Mouse (Mus musculus): Measurements from ENCODE around the gene Nrg4.

Gene Nrg4

DNA sequence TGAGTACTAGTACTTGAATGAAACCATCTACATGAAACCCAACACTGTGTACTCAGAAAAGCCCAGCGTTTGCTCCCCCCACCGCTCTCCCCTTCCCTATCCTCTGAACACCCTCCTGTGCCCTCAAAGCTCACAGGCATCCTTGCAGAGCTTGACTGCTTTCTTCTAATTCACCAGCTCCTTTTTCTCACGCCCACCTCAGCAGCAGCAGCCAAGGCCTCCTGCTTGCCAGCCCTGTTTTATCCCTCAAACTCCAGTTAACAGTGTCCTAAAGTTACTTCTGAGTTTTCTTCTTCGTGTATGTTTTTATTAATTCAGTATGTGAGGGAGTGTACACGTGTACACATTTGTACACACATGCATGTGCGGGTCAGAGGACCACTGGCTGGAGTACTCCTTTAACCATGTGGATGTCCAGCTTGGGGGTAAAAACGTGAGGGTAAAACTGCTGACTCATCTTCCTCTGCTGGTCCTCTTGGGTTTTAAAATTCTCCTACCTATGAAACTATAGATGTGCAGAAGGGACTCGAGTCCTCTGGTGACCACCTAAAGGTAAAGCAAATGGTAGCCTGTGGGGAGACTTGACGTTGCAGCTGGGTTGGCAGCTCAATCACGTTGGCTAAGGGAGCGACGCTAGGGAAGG, 12.9 kb downstream of the Nrg4 start:
- DNase-seq, result no peak

DNA sequence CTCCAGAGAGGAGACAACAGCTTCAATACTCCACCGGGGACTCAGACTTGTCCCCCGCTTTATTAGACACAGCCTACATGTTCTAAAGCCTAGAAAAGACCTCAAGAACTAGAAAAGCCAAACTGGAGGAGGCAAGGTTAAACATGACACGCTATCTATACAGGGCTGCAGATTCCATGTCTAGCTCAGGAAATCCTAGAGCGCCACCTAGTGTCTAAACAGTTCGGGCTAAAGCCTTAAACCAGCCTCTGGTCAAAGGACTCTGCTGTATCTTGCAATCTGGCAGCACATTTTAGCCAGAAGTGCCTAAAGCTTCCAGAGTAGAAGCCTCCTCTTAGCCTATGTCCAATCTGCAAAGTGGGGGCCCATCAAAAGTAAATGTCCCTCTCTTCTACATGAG, 15.1 kb downstream of the Nrg4 start:
- peak; percentile 72 to 73 for DNase-seq

GRCm38 (mm10) chr9:55308455-55308854, 18.2 kb downstream of the Nrg4 start:
- DNase-seq, result no peak

DNA sequence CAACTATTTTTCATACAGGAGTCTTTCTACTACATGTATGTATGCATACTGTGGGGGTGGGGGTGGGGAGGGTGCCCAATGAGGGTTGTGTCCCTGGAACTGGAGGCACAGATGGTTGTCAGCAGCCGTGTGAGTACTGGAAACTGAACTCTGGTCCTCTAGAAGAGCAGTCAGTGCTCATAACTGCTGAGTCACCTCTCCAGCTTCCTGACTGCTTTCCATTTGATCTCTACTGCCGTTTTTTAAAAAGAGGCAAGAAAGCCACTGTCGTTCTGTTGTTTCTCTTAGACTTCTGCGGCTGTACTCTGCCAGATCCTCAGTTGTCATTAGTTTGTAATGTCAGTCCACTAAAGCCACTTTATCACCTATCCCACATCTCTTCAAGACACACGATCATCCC, 19.1 kb downstream of the Nrg4 start:
- no peak for DNase-seq

GRCm38 (mm10) chr9:55307066-55307465, 19.6 kb downstream of the Nrg4 start:
- no peak for DNase-seq

- DNase-seq, result no peak
These were observed 30.4 kb downstream of the Nrg4 start for GRCm38 (mm10) chr9:55296221-55296620.

DNA sequence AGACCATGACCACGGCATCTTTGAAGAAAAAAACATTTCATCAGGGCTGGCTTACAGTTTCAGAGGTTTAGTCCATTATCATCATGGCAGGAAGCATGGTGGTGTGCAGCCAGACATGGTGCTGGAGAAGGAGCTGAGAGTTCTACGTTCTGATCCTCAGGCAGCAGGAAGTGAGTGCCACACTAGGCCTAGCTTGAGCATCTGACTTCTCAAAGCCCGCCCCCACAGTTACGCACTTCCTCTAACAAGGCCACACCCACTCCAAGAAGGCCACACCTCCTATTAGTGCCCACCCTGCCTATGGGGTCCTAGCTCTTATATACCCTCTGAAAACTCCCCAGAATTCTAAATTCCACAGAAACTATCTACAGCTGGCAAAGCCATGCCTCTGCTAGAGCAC, 34.7 kb downstream of the Nrg4 start:
- no peak for DNase-seq

GRCm38 (mm10) chr9:55289475-55290198, 37.0 kb downstream of the Nrg4 start:
- no peak for DNase-seq

GRCm38 (mm10) chr9:55285197-55285596, 41.4 kb downstream of the Nrg4 start:
- no peak for DNase-seq

- peak; percentile 32 for DNase-seq
These were observed 43.1 kb downstream of the Nrg4 start for GRCm38 (mm10) chr9:55283516-55283915.

- no peak for DNase-seq
These were observed 47.4 kb downstream of the Nrg4 start for GRCm38 (mm10) chr9:55279114-55279825.

- no peak for DNase-seq
These were observed 49.1 kb downstream of the Nrg4 start for GRCm38 (mm10) chr9:55277562-55277961.

DNA sequence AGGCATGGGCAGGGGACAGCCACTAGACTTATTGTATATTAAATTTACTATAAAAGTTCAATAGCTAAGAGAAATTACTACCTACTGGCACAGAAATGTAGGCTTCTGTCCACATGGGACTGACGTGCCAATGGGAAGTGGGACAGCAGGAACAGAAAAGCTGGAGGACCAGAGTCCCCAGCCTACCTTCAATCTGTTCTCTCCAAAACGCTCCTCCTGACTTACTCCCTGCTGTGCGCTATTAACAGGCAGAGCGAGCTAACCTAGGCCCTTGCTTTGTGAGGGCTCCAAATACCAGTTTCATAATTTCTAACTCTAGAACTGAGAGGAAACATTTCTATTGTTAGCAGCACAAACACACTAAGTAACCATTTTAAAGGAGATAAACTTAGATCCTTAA, 52.7 kb downstream of the Nrg4 start:
- DNase-seq, result no peak

DNA sequence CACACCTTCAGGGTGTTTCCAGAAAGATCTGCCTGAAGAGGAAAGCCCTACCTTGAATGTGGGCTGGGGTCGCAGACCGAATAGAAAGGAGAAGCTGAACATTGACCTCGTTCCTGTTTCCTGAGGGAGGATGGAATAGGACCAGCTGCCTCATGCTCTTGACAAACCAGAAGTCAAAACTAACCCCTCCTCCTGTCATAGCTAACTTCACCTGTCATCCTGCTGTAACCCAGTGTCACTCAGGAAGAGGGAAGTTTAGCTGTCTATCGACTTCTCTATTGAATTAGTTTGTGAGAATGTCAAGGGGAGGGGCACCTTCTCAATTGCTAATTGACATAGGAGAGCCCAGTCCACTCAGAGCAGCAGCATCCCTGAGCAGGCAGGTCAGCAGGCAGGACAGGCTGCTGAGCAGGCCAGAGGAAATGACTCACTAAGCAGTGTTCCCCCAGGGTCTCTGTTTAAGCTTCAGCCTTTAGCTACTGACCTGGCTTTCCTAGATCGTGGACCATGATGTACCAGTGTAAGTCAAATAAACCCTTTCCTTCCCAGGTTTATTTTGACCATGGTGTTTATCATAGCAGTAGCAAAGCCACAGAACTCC, 54.6 kb downstream of the Nrg4 start:
- DNase-seq, result no peak

GRCm38 (mm10) chr9:55264356-55265302, 62.0 kb downstream of the Nrg4 start:
- no peak for DNase-seq

DNA sequence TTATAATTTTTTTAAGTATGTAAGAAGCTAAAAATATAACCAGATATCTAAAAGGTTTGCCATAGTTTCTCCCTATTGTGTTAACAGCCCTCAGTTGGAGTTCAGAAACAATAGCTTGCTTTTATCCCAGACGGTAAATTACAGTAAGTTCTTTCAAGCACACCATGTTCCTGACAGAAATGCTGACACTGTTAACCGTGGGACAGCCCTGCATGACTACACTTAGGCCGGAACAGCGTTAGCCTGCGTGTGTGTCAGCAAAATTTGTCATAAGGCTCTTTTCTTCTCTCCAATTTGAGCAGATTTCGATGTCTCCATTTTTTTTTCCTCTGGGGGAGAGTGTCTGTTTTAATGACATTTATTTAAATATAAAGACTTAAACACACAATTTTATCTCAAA, 66.9 kb downstream of the Nrg4 start:
- no peak for DNase-seq

GRCm38 (mm10) chr9:55257105-55257504, 69.5 kb downstream of the Nrg4 start:
- no peak for DNase-seq

DNA sequence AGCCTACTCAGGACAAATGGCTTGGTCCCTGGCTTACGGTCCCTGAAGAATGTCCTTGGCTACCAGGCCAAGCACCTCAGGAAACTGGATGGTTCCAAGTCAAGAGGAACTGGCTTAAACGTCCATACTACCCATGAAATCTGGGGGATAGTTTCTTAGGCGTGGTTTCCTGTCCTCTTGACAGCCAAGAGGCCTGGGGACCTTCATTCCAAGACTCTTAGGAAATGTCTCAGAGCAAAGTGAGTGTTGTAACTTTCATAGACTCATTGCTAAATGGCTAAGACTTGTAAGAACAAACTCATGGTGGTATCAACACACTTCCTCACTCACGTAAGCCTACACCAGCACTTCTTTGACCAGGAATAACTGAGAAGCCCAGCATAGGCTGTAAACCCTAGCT, 71.0 kb downstream of the Nrg4 start:
- DNase-seq, result no peak

- no peak for DNase-seq
These were observed 71.6 kb downstream of the Nrg4 start for GRCm38 (mm10) chr9:55255056-55255455.

DNA sequence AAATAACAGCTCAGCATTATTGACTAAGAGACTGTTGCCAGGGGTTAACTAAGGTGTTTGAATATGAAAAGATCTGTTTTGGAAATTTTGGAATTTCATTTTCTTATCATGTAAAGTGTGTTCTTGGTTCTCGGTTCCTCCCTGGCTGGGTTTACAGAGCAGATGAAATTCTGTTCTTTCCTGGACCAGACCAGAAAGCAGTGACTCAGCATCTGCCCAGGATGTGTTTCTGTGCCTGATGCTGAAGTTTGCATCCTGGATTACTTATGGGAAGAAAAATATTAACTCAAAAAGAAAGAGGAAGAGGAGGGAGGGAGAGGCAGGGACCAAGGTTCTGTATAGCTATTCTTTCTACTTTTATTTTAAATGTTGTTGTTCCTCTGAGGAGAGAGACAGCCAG, 72.8 kb downstream of the Nrg4 start:
- DNase-seq, result no peak

DNA sequence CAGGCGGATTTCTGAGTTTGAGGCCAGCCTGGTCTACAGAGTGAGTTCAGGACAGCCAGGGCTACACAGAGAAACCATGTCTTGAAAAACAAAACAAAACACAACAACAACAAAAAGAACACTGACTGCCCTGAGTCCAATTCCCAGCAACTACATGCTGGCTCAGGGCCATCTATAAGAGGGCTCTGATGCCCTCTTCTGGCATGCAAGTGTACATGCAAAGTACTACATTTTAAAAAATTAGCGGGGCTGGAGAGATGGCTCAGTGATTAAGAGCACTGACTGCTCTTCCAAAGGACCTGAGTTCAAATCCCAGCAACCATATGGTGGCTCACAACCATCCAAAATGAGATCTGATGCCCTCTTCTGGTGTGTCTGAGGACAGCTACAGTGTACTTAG, 74.5 kb downstream of the Nrg4 start:
- DNase-seq, result peak; percentile 15 to 17

DNA sequence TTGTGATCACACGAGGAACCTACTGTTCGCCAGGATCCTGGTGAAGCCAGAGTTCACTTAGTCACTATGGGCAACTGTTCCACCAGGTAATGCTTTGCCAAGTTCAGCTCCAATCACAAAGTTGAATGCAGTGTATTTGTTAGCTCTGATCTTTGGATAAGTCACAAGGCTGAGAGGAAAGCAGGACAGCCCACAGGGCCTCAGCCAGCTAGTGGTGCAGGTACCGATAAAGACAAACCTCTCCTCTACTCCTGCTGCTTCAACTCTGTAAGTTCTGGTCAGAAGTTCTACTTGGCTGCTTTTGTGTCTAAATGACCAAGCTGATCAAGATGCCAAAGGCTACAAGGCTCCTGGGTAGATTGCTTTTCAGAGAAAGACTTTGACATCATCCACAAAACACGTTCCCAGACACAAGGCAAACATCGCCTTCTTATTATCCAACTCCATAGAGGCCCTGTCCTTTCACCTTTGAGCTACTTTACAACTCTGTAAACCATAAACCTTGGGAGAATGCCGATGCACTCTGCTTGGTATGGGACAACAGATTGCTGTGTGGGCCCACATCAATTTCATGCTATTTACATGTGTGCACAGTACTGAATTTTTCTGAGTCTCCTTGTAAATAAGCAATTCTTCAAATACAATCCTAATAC, 75.9 kb downstream of the Nrg4 start:
- no peak for DNase-seq
